Mouse (Mus musculus) large intestine, adult 2 months (tissue): ENCODE data around the gene Atf7ip. TPM values are rescaled to one million over a fixed set of nuclear protein-coding genes. Genes with fewer than 3 reads are reported as not detected.
"Not testable (repeated sequence)": the region's sequence is repeated elsewhere in the genome, so short reads cannot be mapped to it uniquely, and the experiment has no call there.

ENCODE experiments used
- DNase-seq: peaks from one replicate; pipeline ENCODE4 v3.0.0-alpha.2; 2012; ENCODE audit warnings: low read depth, low spot score
- WGBS: fragments of 180-500 bp; shearing (Covaris S2); methylation state at CpG from one replicate; pipeline ENCODE4 v1.1.7; 2018; 5-methylcytosine and 5-hydroxymethylcytosine counted together
- polyA plus RNA-seq: library from polyadenylated mRNA; depleted of rRNA; stranded (reverse); fragments of >200 nt; gene quantifications from 2 replicates; pipeline ENCODE4 v1.2.3, GENCODE M21; 2012; rRNA removed

The Atf7ip gene
- polyA plus RNA-seq, result 7.8 and 16.0 TPM in 2 replicates

- not testable (repeated sequence) for DNase-seq
- WGBS, result 93% methylated on average over 3 of the region's 3 CpGs
Measured at GRCm38 (mm10) chr6:136505867-136506266, at the start of gene Atf7ip. Gene Atf7ip, plus strand, starts transcription at chr6:136506167.

DNA sequence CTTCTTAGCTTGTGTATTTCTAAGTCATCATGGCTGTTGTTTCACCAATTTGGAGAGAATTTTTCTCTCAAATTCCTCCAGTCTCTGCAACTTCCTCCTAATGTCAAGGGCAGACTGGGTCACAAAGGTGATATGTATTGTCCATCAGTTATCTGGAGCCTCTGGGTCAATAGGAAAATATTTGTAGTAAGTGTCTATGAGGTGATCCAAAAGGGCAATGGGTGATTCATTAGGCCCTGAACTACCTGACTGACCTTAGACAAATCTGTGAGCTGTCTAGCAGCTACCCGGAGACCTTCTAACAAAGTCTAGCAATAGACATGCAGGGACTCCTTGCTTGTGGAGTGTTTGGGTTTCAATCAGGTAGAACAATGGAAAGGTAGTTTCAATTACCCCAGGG is 49.7 kb upstream of the Atf7ip start:
- 100% methylated on average over 1 of the region's 1 CpGs for WGBS
- no peak for DNase-seq

DNA sequence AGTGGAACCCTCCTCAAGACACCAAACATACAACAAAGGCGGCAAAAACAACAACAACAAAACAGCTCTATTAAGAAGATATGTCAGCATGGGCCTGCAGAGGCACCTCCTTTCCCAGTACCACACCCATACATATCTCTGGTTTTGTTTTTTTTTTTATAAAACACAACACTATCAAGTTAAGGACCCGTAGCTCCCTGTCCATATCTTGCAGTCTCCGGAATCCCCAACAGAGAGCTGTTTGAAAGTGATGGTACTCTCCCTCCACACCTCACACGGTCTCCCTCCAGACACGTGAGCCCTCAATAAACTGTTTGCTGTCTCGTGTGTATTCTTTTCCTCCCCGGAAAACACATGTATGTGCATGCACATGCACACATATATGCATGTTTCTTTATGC is 46.8 kb upstream of the Atf7ip start:
- no peak for DNase-seq
- 84% methylated on average over 7 of the region's 7 CpGs for WGBS

GRCm38 (mm10) chr6:136463491-136463890 is 42.5 kb upstream of the Atf7ip start:
- DNase-seq, result no peak
- 81% methylated on average over 9 of the region's 9 CpGs for WGBS

- WGBS, result 68% methylated on average over 12 of the region's 12 CpGs
- DNase-seq, result no peak
Measured at GRCm38 (mm10) chr6:136464121-136464621, 41.8 kb upstream of the Atf7ip start.

DNA sequence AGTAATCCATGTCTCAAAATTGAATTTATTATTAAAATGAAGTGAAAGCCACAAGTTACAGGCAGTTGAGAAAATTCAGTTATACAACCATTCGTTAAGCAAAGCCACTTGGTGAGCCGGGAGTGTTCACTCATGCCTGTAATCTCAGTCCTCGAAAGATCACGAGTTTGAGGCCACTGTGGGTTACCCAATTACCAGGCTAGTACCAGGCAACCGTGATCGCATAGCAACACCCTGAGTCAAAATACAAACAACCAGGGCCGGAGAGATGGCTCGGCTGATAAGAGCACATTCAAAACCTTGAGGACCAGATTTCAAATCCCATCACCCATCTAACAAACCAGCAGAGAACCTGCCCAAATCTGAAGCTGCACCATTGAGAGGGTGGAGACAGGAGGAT is 40.9 kb upstream of the Atf7ip start:
- no peak for DNase-seq
- 28% methylated on average over 8 of the region's 8 CpGs for WGBS

- no peak for DNase-seq
- WGBS, result 9% methylated on average over 8 of the region's 8 CpGs
Measured at GRCm38 (mm10) chr6:136465959-136466381, 40.0 kb upstream of the Atf7ip start.

DNA sequence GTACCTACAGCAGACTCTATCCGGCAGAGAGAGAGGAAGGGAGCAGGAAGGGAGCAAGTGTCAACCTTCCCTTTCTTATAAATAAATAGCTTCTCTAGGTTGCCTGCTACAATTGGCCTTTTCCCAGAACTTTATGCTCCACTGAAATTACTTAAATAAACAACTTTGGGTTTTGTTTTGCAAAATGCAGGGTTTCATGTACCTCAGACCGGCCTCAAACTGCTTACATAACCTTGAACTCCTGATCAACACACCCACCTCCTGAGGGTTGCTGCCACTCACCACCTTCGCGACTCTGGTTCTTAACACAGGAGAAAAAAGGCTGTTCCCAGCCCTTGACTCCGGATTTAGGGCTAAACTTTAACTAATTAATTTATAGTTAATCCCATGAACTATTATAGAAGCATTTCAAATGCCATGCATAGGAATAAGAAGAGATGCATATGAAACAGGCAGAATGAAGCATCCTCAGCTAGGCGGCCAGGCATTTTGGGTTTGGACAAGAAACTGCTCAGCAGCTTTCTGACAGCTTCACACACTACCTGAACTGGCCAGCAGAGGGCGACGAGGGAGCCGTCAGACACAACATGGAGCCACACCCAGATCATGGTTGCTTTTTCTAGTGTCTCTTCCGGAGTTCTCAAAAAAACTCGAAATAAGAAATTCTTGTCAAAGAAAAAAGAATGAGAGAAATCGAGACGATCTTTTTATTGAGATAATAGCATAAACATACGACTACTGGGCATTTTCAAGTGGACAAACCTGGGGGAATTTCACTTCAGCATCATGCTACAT is 38.8 kb upstream of the Atf7ip start:
- DNase-seq, result no peak
- 61% methylated on average over 14 of the region's 14 CpGs for WGBS

- DNase-seq, result no peak
- WGBS, result 89% methylated on average over 5 of the region's 5 CpGs
Measured at GRCm38 (mm10) chr6:136467837-136468236, 38.1 kb upstream of the Atf7ip start.

DNA sequence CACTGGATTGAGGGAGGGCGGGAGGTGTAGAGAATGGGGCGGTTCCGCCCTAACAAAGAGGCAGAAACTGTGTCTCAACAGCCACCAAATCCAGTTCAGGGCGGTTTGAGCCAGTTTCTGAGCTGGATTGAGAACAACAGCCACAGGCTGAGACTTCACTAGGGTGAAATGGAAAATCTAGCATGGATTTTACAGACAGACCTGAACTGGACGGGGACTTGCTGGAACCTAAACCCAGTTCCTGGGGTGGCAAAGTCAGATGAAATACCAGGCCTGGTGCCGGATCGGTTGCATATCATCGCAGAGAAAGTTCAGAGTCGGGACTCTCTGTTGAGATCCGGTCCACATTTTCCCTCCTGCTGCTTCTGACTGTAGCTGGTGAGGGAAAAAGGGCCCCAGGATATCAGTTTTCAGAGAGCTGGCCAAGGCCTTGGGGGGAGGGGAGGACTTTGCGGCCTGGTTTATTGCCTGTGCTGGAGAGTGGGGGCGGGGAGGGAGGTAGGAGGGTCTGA is 37.5 kb upstream of the Atf7ip start:
- 25% methylated on average over 12 of the region's 12 CpGs for WGBS

DNA sequence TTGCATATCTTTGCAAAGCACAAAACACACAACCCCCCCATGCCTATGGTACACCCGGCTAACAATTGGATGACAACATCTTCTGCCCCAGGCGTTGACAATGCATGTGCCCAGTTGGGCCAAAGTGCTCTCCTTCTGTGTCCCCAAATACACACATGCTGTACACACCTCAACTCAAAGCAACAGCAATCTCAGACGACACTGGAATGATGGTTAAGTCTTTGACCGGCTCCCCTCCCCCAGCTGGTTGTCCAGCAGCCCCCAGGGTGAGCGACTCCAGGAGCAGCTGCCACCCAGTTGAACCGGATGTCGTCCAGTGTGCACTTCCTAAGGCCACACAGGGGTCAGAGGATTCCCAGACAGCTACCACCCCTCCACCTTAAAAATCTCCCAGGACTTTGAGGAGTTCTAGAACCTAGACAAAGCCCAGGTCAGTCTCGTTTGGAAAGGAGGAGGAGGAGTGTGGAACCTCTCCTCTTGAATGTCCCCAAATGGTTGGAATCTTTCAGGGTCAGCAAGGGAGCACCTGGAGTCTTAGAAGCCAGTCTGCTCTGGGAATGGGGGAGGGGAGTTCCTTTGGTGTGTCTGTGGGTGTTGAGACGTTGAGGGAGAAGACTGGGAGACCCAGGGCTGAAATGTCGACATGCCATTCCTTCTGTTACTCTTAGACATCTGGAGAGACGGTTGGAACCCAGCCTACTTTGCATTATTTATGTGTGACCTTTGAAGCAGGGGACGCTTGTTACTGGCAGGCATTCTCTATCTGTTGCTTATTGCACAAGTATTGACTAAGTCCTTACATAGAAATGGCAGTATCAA is 36.8 kb upstream of the Atf7ip start:
- no peak for DNase-seq

More for the DNA sequence above, 37.5 kb upstream of the Atf7ip start:
- DNase-seq, result no peak

GRCm38 (mm10) chr6:136469807-136470206 is 36.2 kb upstream of the Atf7ip start:
- 88% methylated on average over 9 of the region's 9 CpGs for WGBS
- DNase-seq, result no peak

More for the DNA sequence above, 36.8 kb upstream of the Atf7ip start:
- 60% methylated on average over 12 of the region's 12 CpGs for WGBS

DNA sequence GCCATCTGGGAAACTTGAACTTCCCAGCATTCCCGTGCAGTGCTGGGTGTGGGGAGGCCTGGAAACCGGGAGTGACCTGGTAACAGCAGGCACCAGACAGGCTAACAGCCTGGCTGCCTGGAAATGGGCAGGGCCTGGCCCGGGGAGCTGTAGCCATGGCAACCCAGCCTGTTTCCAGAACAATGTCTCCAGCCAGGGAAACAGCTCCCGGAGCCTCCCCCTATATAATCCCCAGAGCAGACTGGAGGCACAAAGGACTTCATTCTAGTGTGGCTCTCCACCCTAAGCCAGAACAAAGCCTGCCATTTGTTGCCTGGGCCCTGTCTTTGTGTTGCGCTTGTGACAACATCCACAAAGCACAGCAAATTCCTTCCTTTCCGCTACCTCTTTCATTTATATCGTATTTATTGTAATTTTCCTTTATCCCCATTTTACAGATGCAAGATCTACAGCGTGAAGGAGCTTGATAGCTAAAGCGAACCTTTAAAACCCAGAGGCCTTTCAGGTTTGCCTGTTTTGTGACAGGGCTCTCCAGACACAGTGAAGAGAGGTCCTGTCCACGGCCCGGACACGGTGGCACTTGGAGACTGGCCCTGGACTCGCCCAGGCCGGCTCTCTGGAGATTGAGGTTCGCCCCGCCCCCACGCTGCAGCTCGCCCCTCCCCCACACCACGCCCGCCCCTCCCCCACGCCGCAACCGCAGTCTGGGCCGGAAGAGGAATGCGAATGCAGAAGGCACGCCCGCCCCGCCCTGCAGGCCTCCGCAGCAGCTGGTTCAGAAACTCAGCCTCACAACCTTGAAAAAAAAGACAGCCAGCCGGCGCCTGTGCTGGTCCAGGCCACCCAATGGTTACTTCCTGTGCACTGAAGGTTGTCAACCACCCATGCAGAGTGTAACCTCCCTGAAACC is 35.4 kb upstream of the Atf7ip start:
- 11% methylated on average over 31 of the region's 31 CpGs for WGBS

GRCm38 (mm10) chr6:136471601-136472000 is 34.4 kb upstream of the Atf7ip start:
- DNase-seq, result no peak
- WGBS, result 14% methylated on average over 5 of the region's 5 CpGs

More for the DNA sequence above, 35.4 kb upstream of the Atf7ip start:
- DNase-seq, result no peak

DNA sequence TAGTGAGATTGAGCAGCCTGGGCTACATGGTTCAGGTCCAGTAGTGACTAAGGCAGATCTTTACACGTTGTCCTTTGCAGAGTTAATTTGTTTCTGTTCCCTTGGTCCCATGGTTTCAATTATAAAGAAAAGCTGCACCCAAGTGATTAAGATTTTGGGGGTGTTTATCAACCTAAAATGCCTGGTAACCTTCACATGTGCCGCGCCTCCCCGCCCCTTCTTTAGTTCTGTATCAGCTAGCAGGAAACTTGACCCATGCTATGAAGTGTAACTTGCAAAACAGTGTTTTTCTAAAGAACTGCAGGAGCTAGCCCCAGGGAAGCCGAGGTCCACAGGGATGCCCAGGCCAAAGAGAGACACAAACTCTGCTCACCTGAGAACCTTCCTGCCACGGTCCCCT is 33.2 kb upstream of the Atf7ip start:
- WGBS, result 93% methylated on average over 6 of the region's 6 CpGs
- no peak for DNase-seq

- 90% methylated on average over 11 of the region's 11 CpGs for WGBS
- DNase-seq, result no peak
Measured at GRCm38 (mm10) chr6:136473472-136474129, 32.4 kb upstream of the Atf7ip start.

DNA sequence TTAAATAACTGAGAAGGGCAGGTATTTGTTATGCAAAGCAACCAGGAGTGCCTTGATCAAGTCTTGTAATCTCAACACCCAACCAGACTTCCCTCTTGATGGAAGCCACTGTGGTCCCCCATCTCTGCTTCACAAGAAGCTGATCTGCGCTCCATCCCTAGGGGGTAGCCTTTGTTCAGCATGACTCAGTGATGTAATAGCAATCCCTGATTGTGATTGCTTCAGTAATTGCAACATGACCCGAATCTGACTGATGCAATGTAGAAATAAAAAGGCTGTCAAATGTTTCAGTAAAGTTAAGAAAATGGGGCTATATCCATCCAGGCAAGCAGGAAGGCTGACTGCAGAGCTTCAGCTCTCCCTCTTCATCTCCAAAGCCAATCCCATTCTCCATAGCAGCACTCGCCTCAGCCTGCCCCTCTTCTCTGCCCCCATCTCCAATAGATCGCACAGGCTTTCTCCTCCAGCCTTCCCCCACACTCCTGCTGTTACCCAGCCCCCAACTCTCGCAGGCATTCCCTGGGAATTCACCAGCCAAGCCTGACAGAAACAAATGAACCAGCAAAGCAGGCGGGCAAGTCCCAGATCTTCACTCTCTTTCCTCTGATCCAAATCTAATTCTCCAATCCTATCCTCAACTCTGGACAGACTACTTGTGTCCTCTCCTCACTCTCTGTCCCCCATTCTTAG is 30.7 kb upstream of the Atf7ip start:
- no peak for DNase-seq
- WGBS, result 87% methylated on average over 6 of the region's 6 CpGs

GRCm38 (mm10) chr6:136477878-136478277 is 28.1 kb upstream of the Atf7ip start:
- no peak for DNase-seq
- 25% methylated on average over 1 of the region's 1 CpGs for WGBS
